Mouse (Mus musculus): ENCODE results near the gene Morc2a. TPM values are rescaled to one million over a fixed set of nuclear protein-coding genes. Genes with fewer than 3 reads are reported as not detected.

Gene Morc2a
- polyA plus RNA-seq, 1 experiment from 2014 or later, result 27.9 TPM

- H3K4me3 ChIP-seq (replicated peaks), result no peak overlapping the region
- no peak overlapping the region for H3K4me2 ChIP-seq (replicated peaks)
- H3K27me3 ChIP-seq, result no peaks in the 10 kb centered on the region
- 90% methylated on average over 5 of the region's 5 CpGs for WGBS
- no peaks in the 10 kb centered on the region for H3K9me3 ChIP-seq (replicated peaks)
- H3K36me3 ChIP-seq, result peaks cover 86% of the 10 kb centered on the region
- ATAC-seq (ENCODE audit: insufficient number of reproducible peaks, low FRiP score, low TSS enrichment, low read depth), result no peak
- H3K27ac ChIP-seq (replicated peaks), result no peak overlapping the region
- H3K9ac ChIP-seq, result no peak overlapping the region
- no peaks in the 10 kb centered on the region for H3K4me1 ChIP-seq
These were observed 35.9 kb downstream of the Morc2a start for GRCm38 (mm10) chr11:3684723-3685430.

DNA sequence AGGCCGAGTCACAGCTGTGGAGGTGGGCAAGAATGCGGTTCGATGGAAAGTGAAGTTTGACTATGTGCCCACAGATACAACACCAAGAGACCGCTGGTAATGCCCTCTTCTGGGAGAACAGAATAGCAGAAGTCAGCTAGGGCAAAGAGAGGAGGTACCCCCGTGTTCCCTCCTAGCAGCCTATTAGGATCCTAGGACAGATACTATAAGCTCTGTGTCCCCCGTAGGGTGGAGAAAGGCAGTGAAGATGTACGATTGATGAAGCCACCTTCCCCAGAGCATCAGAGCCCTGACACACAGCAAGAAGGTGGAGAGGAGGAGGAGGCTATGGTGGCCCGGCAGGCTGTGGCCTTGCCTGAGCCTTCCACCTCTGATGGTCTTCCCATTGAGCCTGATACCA, 36.4 kb downstream of the Morc2a start:
- no peak for ATAC-seq (ENCODE audit: insufficient number of reproducible peaks, low FRiP score, low TSS enrichment, low read depth)
- WGBS, result 92% methylated on average over 8 of the region's 8 CpGs
- Histone ChIP-seq H3K27me3 (no peaks in the 10 kb centered on the region), H3K4me3 (replicated peaks) (no peak overlapping the region), H3K9ac (no peak overlapping the region), H3K36me3 (peaks cover 85% of the 10 kb centered on the region), H3K4me1 (no peaks in the 10 kb centered on the region), H3K27ac (replicated peaks) (no peak overlapping the region), H3K4me2 (replicated peaks) (no peak overlapping the region), H3K9me3 (replicated peaks) (no peaks in the 10 kb centered on the region)

DNA sequence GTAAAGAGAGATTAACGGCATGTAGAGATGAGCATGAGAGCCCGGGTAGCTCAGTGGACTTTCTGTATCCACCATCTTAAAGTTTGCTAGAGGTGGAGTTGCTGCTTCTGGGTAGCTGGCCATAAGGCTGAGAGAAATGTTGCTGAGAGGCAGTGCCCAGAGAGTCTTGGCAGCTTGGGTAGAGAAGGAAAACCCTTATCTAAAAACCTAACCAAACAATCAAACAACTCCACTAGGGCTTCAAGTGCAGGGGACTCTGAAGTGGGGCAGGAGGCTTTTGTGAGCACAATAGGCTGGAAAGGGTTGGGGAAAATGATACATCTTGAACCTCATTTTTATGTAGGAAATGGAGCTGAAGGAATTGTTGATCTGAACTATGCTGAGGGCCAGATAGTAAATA, 37.3 kb downstream of the Morc2a start:
- Histone ChIP-seq H3K4me2 (replicated peaks) (no peak overlapping the region), H3K4me3 (replicated peaks) (no peak overlapping the region), H3K4me1 (no peaks in the 10 kb centered on the region), H3K9ac (no peak overlapping the region), H3K27ac (replicated peaks) (no peak overlapping the region), H3K9me3 (replicated peaks) (no peaks in the 10 kb centered on the region), H3K36me3 (peaks cover 87% of the 10 kb centered on the region), H3K27me3 (no peaks in the 10 kb centered on the region)
- no peak for ATAC-seq (ENCODE audit: insufficient number of reproducible peaks, low FRiP score, low TSS enrichment, low read depth)
- 91% methylated on average over 2 of the region's 2 CpGs for WGBS

GRCm38 (mm10) chr11:3686885-3687284, 37.9 kb downstream of the Morc2a start:
- no peak overlapping the region for H3K4me2 ChIP-seq (replicated peaks)
- ATAC-seq (ENCODE audit: insufficient number of reproducible peaks, low FRiP score, low TSS enrichment, low read depth), result no peak
- H3K4me1 ChIP-seq, result no peaks in the 10 kb centered on the region
- H3K4me3 ChIP-seq (replicated peaks), result no peak overlapping the region
- no peak overlapping the region for H3K9ac ChIP-seq
- peaks cover 87% of the 10 kb centered on the region for H3K36me3 ChIP-seq
- no peak overlapping the region for H3K27ac ChIP-seq (replicated peaks)
- no peaks in the 10 kb centered on the region for H3K27me3 ChIP-seq
- H3K9me3 ChIP-seq (replicated peaks), result no peaks in the 10 kb centered on the region
- 88% methylated on average over 2 of the region's 2 CpGs for WGBS

- Histone ChIP-seq H3K4me3 (replicated peaks) (no peak overlapping the region), H3K4me1 (no peaks in the 10 kb centered on the region), H3K27ac (replicated peaks) (no peak overlapping the region), H3K9ac (no peak overlapping the region), H3K9me3 (replicated peaks) (no peaks in the 10 kb centered on the region), H3K36me3 (peaks cover 54% of the 10 kb centered on the region), H3K4me2 (replicated peaks) (no peak overlapping the region), H3K27me3 (no peaks in the 10 kb centered on the region)
- ATAC-seq (ENCODE audit: insufficient number of reproducible peaks, low FRiP score, low TSS enrichment, low read depth), result no peak
- 83% methylated on average over 2 of the region's 2 CpGs for WGBS
These were observed 42.8 kb downstream of the Morc2a start for GRCm38 (mm10) chr11:3691746-3692145.

DNA sequence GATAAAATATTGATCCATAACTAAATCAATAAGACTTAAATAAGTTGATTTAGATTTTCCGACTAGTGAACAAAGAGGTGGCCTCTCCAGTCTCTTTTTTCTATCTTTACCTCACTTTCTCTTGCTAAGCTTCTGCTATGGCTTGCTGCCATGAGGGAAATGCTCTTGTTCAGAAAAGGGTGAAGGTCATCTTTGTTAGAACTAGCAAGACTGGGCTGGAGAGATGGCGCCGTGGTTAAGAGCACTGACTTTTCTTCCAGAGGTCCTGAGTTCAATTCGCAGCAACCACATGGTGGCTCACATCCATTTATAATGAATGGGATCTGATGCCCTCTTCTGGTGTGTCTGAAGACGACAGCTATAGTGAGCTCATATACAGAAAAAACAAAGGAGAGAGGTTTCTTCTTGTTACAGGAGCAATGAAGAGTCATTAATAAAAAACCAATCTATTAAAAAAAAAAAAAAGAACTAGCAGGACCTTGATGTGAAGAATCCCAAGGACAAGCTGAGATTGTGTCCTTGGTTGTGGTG, 47.2 kb downstream of the Morc2a start:
- Histone ChIP-seq H3K27ac (replicated peaks) (no peak overlapping the region), H3K4me3 (replicated peaks) (no peak overlapping the region), H3K9ac (no peak overlapping the region), H3K4me2 (replicated peaks) (no peak overlapping the region), H3K9me3 (replicated peaks) (no peaks in the 10 kb centered on the region), H3K36me3 (peaks cover 13% of the 10 kb centered on the region), H3K4me1 (no peaks in the 10 kb centered on the region), H3K27me3 (no peaks in the 10 kb centered on the region)
- no peak for ATAC-seq (ENCODE audit: insufficient number of reproducible peaks, low FRiP score, low TSS enrichment, low read depth)
- WGBS, result 79% methylated on average over 5 of the region's 5 CpGs

DNA sequence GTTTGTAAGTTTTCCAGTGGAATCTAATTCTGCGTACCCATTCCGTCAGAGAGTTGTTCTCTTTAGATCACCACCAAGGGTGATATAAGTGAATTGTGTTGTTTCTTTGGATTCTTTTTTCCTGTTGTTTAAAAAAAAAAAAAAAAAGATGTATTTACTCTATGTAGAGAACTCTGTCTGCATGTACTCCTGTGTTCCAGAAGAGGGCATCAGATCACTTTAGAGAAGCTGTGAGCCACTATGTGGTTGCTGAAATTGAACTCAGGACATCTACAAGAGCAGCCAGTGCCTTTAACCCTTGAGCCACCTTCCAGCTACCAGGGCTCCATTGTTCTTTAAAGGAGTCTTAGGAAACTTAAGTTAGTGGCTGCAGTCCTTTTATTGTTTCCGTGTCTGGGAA, 48.5 kb downstream of the Morc2a start:
- WGBS, result 85% methylated on average over 3 of the region's 3 CpGs
- Histone ChIP-seq H3K9ac (no peak overlapping the region), H3K36me3 (peaks cover 3% of the 10 kb centered on the region; the same call in 1 of the 2 replicates), H3K9me3 (replicated peaks) (no peaks in the 10 kb centered on the region), H3K4me3 (replicated peaks) (no peak overlapping the region), H3K4me1 (no peaks in the 10 kb centered on the region), H3K4me2 (replicated peaks) (no peak overlapping the region), H3K27me3 (no peaks in the 10 kb centered on the region), H3K27ac (replicated peaks) (no peak overlapping the region)
- ATAC-seq (ENCODE audit: insufficient number of reproducible peaks, low FRiP score, low TSS enrichment, low read depth), result no peak

DNA sequence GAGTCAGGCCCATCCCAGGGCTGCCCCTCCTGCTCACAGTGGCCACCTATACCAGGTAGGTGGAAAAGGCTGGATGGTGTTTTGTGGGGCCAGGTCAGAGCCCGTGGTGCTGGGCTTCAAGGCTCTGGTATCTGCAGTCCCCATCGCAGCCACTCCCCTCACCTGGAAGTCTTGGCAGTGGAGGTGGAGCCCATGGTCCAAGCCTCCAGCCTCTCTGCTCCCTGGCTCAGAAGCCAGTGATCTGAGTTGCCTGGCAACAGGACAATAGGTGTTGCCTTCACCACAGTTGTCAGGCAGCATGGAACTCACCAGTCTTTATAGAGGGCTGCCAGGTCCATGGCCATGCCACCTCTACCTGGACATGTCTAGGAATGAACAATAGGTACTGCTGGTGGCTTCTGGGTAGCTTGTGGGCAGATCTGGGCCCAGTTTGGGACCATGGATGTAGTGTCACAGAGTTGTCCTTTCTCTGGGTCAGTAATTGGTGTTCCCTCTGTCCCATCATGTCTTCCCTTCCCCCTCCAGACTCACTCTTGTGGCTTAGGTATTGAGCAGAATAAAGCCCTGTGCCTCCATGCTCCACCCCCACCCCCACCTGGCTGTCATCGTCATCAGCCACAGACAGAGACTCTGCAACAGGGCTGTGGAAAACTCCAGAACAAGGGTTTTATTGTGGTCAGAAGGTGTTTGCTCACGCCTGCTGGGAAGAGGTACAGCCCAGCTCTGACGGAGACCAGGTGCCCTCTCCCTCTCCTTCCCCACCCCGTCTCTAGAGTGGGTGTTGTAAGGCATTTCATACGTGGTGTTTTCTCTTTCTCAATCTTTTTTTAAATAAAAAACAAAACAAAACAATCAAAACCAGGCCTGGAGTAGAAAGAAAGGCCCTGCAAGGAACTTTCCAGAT, 54.4 kb downstream of the Morc2a start:
- Histone ChIP-seq H3K9me3 (replicated peaks) (no peaks in the 10 kb centered on the region), H3K27me3 (no peaks in the 10 kb centered on the region), H3K9ac (no peak overlapping the region), H3K4me2 (replicated peaks) (no peak overlapping the region), H3K4me3 (replicated peaks) (no peak overlapping the region), H3K27ac (replicated peaks) (no peak overlapping the region), H3K36me3 (no peaks in the 10 kb centered on the region), H3K4me1 (no peaks in the 10 kb centered on the region; the same call in 1 of the 2 replicates)
- ATAC-seq (ENCODE audit: insufficient number of reproducible peaks, low FRiP score, low TSS enrichment, low read depth), result no peak
- 55% methylated on average over 7 of the region's 7 CpGs for WGBS

DNA sequence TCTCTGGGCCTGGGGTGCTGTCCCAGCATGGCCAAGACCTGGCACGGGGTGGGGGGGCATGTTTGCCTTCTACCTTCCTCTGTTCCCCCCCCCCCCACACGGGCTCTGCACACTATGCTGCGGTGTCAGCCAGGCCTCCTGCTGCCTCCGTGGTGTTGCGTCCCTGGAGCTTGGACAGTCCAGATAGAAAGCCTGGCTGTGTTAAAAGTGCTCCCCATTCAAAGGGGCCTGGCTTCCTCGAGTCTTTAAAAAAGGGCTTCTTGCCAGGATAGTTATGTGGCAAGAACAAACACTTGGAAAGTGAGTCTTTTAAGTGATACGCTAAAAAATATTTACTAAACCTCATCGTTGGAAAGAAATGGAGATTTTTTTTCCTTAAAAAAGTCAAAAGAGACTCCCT, 55.4 kb downstream of the Morc2a start:
- no peaks in the 10 kb centered on the region for H3K36me3 ChIP-seq
- no peaks in the 10 kb centered on the region; the same call in 1 of the 2 replicates for H3K4me1 ChIP-seq
- H3K4me3 ChIP-seq (replicated peaks), result no peak overlapping the region
- H3K4me2 ChIP-seq (replicated peaks), result no peak overlapping the region
- H3K9ac ChIP-seq, result no peak overlapping the region
- no peaks in the 10 kb centered on the region for H3K27me3 ChIP-seq
- no peaks in the 10 kb centered on the region for H3K9me3 ChIP-seq (replicated peaks)
- ATAC-seq (ENCODE audit: insufficient number of reproducible peaks, low FRiP score, low TSS enrichment, low read depth), result no peak
- no peak overlapping the region for H3K27ac ChIP-seq (replicated peaks)
- 69% methylated on average over 8 of the region's 8 CpGs for WGBS

DNA sequence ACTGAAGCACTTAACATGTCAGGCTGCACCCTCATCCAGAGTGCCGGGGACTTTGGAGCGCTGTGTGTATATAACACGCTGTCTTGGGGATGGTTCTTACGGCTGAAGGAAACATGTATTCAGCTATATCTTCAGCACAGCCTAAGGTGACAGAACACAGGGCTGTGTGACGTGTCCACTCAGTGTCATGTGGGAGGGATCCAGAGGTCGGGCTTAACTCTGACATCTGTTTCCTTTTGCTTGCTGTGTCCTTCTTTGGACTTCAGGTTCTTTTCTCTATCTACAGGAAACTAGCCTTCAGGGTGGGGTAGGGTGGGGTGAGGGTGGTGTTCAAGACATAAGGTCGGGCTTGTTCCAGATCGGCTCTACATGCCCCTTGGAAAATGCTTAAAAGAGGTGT, 58.1 kb downstream of the Morc2a start:
- no peak overlapping the region for H3K9ac ChIP-seq
- no peaks in the 10 kb centered on the region for H3K36me3 ChIP-seq
- no peaks in the 10 kb centered on the region; the same call in 1 of the 2 replicates for H3K4me1 ChIP-seq
- H3K4me2 ChIP-seq (replicated peaks), result no peak overlapping the region
- ATAC-seq (ENCODE audit: insufficient number of reproducible peaks, low FRiP score, low TSS enrichment, low read depth), result no peak
- no peaks in the 10 kb centered on the region for H3K27me3 ChIP-seq
- 73% methylated on average over 8 of the region's 8 CpGs for WGBS
- H3K4me3 ChIP-seq (replicated peaks), result no peak overlapping the region
- no peak overlapping the region for H3K27ac ChIP-seq (replicated peaks)
- H3K9me3 ChIP-seq (replicated peaks), result no peaks in the 10 kb centered on the region

DNA sequence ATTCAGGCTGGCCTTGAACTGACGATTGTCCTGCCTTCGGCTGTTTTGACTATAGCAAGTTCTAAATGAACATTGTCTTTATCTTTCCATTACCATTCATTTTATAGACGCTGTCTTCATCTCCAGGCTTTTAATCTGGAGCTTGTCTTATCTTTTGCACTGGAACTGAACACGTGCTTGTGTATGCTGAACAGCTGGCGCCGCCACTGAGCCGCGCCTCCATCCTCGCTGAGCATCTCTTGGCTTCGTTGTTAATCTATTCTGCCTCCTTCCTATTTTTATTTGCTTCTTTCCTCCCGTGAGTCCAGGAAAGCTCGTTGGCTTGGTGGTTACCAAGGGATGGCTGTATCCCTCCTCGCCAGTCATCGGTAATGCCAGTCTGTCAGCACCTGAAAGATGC, 61.2 kb downstream of the Morc2a start:
- ATAC-seq (ENCODE audit: insufficient number of reproducible peaks, low FRiP score, low TSS enrichment, low read depth), result no peak
- H3K9me3 ChIP-seq (replicated peaks), result no peaks in the 10 kb centered on the region
- H3K9ac ChIP-seq, result no peak overlapping the region
- H3K27me3 ChIP-seq, result no peaks in the 10 kb centered on the region
- no peaks in the 10 kb centered on the region for H3K4me1 ChIP-seq
- H3K4me2 ChIP-seq (replicated peaks), result no peak overlapping the region
- no peak overlapping the region for H3K4me3 ChIP-seq (replicated peaks)
- H3K27ac ChIP-seq (replicated peaks), result no peak overlapping the region
- no peaks in the 10 kb centered on the region for H3K36me3 ChIP-seq
- 67% methylated on average over 14 of the region's 14 CpGs for WGBS

Data from embryonic facial prominence, embryonic 15.5 days (tissue).